Mouse (Mus musculus): ENCODE data around the gene Srrd. TPM values are rescaled to one million over a fixed set of nuclear protein-coding genes. Genes with fewer than 3 reads are reported as not detected.

The Srrd gene
- polyA plus RNA-seq, 1 experiment from 2014 or later = 21.9 TPM

DNA sequence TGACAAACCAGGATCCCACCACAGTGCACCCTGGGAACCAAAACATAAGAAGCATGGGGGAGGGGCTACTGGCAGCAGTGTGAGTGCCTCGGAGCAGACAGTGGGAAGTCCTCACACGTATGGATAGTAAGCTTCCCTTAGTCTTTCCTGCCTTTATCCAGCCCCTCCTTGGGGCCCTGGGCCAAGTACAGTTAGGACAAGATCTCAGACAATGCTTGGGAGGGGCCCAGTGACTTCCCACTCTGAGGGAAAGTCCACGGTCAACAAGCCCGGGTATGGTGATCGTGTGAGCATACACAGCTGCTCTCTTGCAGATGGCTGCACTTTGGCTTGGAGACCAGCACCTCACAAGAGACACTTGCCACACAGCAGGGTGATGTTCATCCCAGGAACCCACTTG, 25.5 kb downstream of the Srrd start:
- peak; percentile 94 for ATAC-seq

GRCm38 (mm10) chr5:112316468-112316867, 26.4 kb downstream of the Srrd start:
- Histone ChIP-seq H3K4me1 (ENCODE audit: insufficient read depth, low read depth, low read length) (no peaks in the 10 kb centered on the region), H3K27me3 (replicated peaks; ENCODE audit: insufficient read depth, low read length) (no peaks in the 10 kb centered on the region), H3K4me3 (ENCODE audit: low read depth, low read length) (no peak overlapping the region), H3K4me2 (replicated peaks; ENCODE audit: low read depth, low read length) (no peak overlapping the region), H3K9me3 (ENCODE audit: low read length) (no peaks in the 10 kb centered on the region), H3K9ac (replicated peaks; ENCODE audit: low read depth) (no peak overlapping the region), H3K36me3 (ENCODE audit: insufficient read depth, low read length) (0 out of 2 replicates have a peak, but pooled peaks cover 18% of the 10 kb centered on the region), H3K27ac (ENCODE audit: low read length) (0 out of 2 replicates have a peak overlapping the region, but pooled peaks have one; percentile 32)
- 80% methylated on average over 5 of the region's 5 CpGs for WGBS
- no peak for ATAC-seq
- no peak for TF ChIP-seq CTCF (IDR thresholded peaks at IDR 0.05)
- TF ChIP-seq EP300 (IDR thresholded peaks at IDR 0.05) = no peak
- DNase-seq (ENCODE audit: low spot score) = no peak

More for the DNA sequence above, 25.5 kb downstream of the Srrd start:
- Histone ChIP-seq H3K4me1 (ENCODE audit: insufficient read depth, low read depth, low read length) (no peaks in the 10 kb centered on the region), H3K9ac (replicated peaks; ENCODE audit: low read depth) (no peak overlapping the region), H3K4me2 (replicated peaks; ENCODE audit: low read depth, low read length) (no peak overlapping the region), H3K9me3 (ENCODE audit: low read length) (no peaks in the 10 kb centered on the region), H3K36me3 (ENCODE audit: insufficient read depth, low read length) (0 out of 2 replicates have a peak, but pooled peaks cover 18% of the 10 kb centered on the region), H3K27ac (ENCODE audit: low read length) (0 out of 2 replicates have a peak overlapping the region, but pooled peaks have one; percentile 7), H3K27me3 (replicated peaks; ENCODE audit: insufficient read depth, low read length) (no peaks in the 10 kb centered on the region), H3K4me3 (ENCODE audit: low read depth, low read length) (no peak overlapping the region)
- DNase-seq (ENCODE audit: low spot score) = peak; percentile 78
- TF ChIP-seq EP300 (IDR thresholded peaks at IDR 0.05) = peak; percentile 33; the same call in 1 of the 2 replicates
- no peak for TF ChIP-seq CTCF (IDR thresholded peaks at IDR 0.05)
- WGBS = 32% methylated on average over 5 of the region's 5 CpGs

DNA sequence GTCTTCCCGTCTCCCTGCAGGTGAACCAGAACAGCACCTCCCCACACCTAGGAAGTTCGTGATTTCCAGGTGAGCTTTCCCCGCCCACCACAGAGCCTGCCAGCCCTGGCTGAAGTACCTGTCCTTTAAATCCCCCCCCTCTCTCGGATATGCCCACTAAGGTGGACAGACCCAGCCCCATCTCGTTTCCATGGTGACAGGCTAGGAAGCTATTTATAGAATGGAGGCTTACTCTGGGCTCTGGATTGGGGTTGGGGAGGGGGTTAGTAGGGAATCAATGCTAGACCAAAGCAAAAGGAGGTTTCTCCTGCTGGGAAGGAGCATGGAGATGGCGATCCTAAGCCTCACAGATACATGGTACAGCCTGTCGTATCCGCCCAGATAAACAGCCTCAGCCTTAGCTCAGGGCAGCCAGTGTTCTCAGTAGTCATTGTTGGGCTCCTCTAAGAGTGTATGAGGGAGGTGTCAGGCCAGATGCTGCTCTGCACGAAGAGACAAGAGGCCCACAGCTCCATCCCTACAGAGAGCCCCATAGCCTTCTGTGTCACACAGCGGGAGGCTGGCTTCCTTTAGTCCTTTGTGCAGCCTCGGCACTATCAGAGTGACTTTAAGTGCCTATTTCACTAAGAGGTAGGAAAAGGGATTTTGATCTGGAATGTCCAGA, 29.5 kb downstream of the Srrd start:
- H3K36me3 ChIP-seq (ENCODE audit: insufficient read depth, low read length) = peaks cover 34% of the 10 kb centered on the region; the same call in 1 of the 2 replicates
- no peak overlapping the region for H3K27ac ChIP-seq (ENCODE audit: low read length)
- no peak overlapping the region for H3K4me2 ChIP-seq (replicated peaks; ENCODE audit: low read depth, low read length)
- H3K4me3 ChIP-seq (ENCODE audit: low read depth, low read length) = no peak overlapping the region
- no peaks in the 10 kb centered on the region for H3K4me1 ChIP-seq (ENCODE audit: insufficient read depth, low read depth, low read length)
- DNase-seq (ENCODE audit: low spot score) = no peak
- H3K9ac ChIP-seq (replicated peaks; ENCODE audit: low read depth) = no peak overlapping the region
- H3K27me3 ChIP-seq (replicated peaks; ENCODE audit: insufficient read depth, low read length) = no peaks in the 10 kb centered on the region
- TF ChIP-seq EP300 (IDR thresholded peaks at IDR 0.05) (no peak), CTCF (IDR thresholded peaks at IDR 0.05) (no peak)
- WGBS = 72% methylated on average over 11 of the region's 11 CpGs
- no peak for ATAC-seq
- H3K9me3 ChIP-seq (ENCODE audit: low read length) = no peaks in the 10 kb centered on the region

- Histone ChIP-seq H3K27me3 (replicated peaks; ENCODE audit: insufficient read depth, low read length) (no peaks in the 10 kb centered on the region), H3K4me1 (ENCODE audit: insufficient read depth, low read depth, low read length) (peaks cover 3% of the 10 kb centered on the region; the same call in 1 of the 2 replicates), H3K9me3 (ENCODE audit: low read length) (no peaks in the 10 kb centered on the region), H3K27ac (ENCODE audit: low read length) (no peak overlapping the region), H3K4me3 (ENCODE audit: low read depth, low read length) (no peak overlapping the region), H3K4me2 (replicated peaks; ENCODE audit: low read depth, low read length) (no peak overlapping the region), H3K36me3 (ENCODE audit: insufficient read depth, low read length) (peaks cover 35% of the 10 kb centered on the region), H3K9ac (replicated peaks; ENCODE audit: low read depth) (no peak overlapping the region)
- WGBS = 87% methylated on average over 5 of the region's 5 CpGs
- no peak for ATAC-seq
- no peak for DNase-seq (ENCODE audit: low spot score)
- TF ChIP-seq EP300 (IDR thresholded peaks at IDR 0.05) (no peak), CTCF (IDR thresholded peaks at IDR 0.05) (no peak)
These were observed 37.0 kb downstream of the Srrd start for GRCm38 (mm10) chr5:112305842-112306241.

DNA sequence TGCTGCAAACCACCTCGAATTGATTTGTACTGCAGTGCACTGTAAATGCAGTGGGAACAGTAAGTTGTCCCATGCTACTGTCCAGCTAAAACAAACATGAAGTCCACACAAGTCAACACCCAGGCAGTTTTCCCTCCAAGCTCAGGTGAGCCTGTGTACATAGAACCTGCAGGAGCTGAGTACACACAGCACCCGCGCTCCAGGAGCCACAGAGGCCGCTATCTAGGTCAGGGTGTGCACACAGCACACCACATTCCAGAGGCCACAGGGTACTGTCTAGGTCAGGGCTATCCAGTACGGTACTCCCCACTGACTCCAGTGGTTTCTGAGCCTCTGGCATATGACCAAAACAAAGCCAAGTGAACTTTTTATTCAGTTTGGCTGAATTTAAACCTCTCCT, 40.5 kb downstream of the Srrd start:
- peak; percentile 39; the same call in 1 of the 2 replicates for ATAC-seq
- Histone ChIP-seq H3K4me3 (ENCODE audit: low read depth, low read length) (no peak overlapping the region), H3K4me2 (replicated peaks; ENCODE audit: low read depth, low read length) (no peak overlapping the region), H3K4me1 (ENCODE audit: insufficient read depth, low read depth, low read length) (peaks cover 8% of the 10 kb centered on the region; the same call in 1 of the 2 replicates), H3K9ac (replicated peaks; ENCODE audit: low read depth) (no peak overlapping the region), H3K27ac (ENCODE audit: low read length) (no peak overlapping the region), H3K27me3 (replicated peaks; ENCODE audit: insufficient read depth, low read length) (no peaks in the 10 kb centered on the region), H3K36me3 (ENCODE audit: insufficient read depth, low read length) (peaks cover 8% of the 10 kb centered on the region; the same call in 1 of the 2 replicates), H3K9me3 (ENCODE audit: low read length) (no peaks in the 10 kb centered on the region)
- no peak for DNase-seq (ENCODE audit: low spot score)
- TF ChIP-seq CTCF (IDR thresholded peaks at IDR 0.05) (no peak), EP300 (IDR thresholded peaks at IDR 0.05) (no peak)
- 58% methylated on average over 5 of the region's 5 CpGs for WGBS

DNA sequence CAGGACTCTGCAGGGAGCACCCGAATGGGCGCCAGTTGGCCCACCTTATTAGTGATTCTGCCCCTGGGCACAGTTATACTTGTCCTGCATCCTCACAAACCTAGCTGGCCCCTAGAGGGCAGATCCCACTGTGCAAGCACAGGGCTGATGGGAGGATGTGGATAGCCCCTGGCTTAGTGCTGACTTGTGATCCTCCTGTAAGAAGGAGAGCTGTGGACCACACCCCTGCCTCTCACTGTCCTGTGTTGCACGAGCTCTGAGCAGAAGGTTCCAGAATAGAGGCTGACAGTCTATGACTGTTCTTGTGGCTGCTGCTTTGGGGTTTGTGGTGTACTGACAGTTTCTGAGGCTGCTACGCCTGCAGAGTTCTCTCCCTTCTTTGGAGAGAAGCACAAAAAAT, 41.1 kb downstream of the Srrd start:
- H3K27ac ChIP-seq (ENCODE audit: low read length) = no peak overlapping the region
- H3K4me2 ChIP-seq (replicated peaks; ENCODE audit: low read depth, low read length) = no peak overlapping the region
- no peaks in the 10 kb centered on the region for H3K9me3 ChIP-seq (ENCODE audit: low read length)
- DNase-seq (ENCODE audit: low spot score) (no peak), ATAC-seq (no peak)
- TF ChIP-seq CTCF (IDR thresholded peaks at IDR 0.05) (peak; percentile 41), EP300 (IDR thresholded peaks at IDR 0.05) (no peak)
- H3K27me3 ChIP-seq (replicated peaks; ENCODE audit: insufficient read depth, low read length) = no peaks in the 10 kb centered on the region
- H3K4me3 ChIP-seq (ENCODE audit: low read depth, low read length) = no peak overlapping the region
- H3K9ac ChIP-seq (replicated peaks; ENCODE audit: low read depth) = no peak overlapping the region
- 80% methylated on average over 4 of the region's 4 CpGs for WGBS
- 0 out of 2 replicates have a peak, but pooled peaks cover 5% of the 10 kb centered on the region for H3K36me3 ChIP-seq (ENCODE audit: insufficient read depth, low read length)
- H3K4me1 ChIP-seq (ENCODE audit: insufficient read depth, low read depth, low read length) = peaks cover 8% of the 10 kb centered on the region; the same call in 1 of the 2 replicates
